Comparison of ENCODE assay signal across 24 mouse cellular contexts in the genomic region with DNA sequence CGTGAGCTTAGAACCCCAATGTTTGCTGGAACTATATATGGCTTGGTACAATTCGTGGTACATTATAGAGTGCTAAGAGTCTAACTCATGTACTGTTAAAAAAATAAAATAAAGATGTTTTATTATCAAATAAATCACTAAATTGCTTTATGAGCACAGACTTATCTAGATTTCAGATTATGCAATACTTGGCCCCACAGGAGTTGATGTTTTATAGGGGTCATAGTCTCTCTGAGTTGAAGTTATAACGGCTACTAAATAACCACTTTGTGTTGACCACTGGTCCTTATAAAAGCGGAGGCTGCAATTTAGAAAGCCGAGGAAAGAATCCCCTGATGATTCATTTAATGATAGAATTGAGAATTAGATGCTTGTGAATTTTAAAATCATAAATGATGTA.
"Had no signal": no experiment of that assay in that cellular context is flagged by ENCODE, and none has a peak within 500 bp of the region (broad histone marks: within the 10 kb centered on the region; RNA-seq: fewer than 3 reads in every experiment).

No protein-coding gene starts in this region.

- H3K4me1 ChIP-seq: heart, embryonic 13.5 days; heart, embryonic 15.5 days; hindbrain, embryonic 13.5 days; hindbrain, embryonic 15.5 days; kidney, embryonic 15.5 days; limb, embryonic 13.5 days; limb, embryonic 15.5 days; liver, embryonic 12.5 days had no signal

- DNase-seq: gastrocnemius, postnatal 14 days; gastrocnemius, postnatal 36 days; heart, adult 11 months; heart, adult 2 months; heart, postnatal 14 days; heart, postnatal 36 days; kidney, adult 18-20 months; kidney, adult 8-10 months; kidney, postnatal 10 days; kidney, postnatal 36 days; layer of hippocampus, adult 9-11 months; layer of hippocampus, postnatal 36 days; left cerebral cortex, postnatal 4 days had no signal

- H3K4me3 ChIP-seq: heart, adult 2 months; heart, embryonic 13.5 days; heart, embryonic 15.5 days; hindbrain, embryonic 13.5 days; hindbrain, embryonic 15.5 days; kidney, embryonic 15.5 days; limb, embryonic 13.5 days; limb, embryonic 15.5 days; liver, embryonic 12.5 days had no signal

- H3K27me3 ChIP-seq: heart, embryonic 13.5 days; heart, embryonic 15.5 days; hindbrain, embryonic 13.5 days; hindbrain, embryonic 15.5 days; kidney, embryonic 15.5 days; limb, embryonic 13.5 days; limb, embryonic 15.5 days; liver, embryonic 12.5 days had no signal

- H3K9me3 ChIP-seq: heart, embryonic 13.5 days; heart, embryonic 15.5 days; hindbrain, embryonic 13.5 days; hindbrain, embryonic 15.5 days; kidney, embryonic 15.5 days; limb, embryonic 13.5 days; limb, embryonic 15.5 days; liver, embryonic 12.5 days had no signal

- H3K27ac ChIP-seq: heart, adult 2 months; heart, embryonic 13.5 days; heart, embryonic 15.5 days; hindbrain, embryonic 13.5 days; hindbrain, embryonic 15.5 days; hindbrain, postnatal 0 days; kidney, embryonic 15.5 days; limb, embryonic 13.5 days; limb, embryonic 15.5 days; liver, embryonic 12.5 days; liver, embryonic 14.5 days had no signal

- ATAC-seq: hindbrain, postnatal 0 days; liver, embryonic 12.5 days had no signal

- H3K36me3 ChIP-seq: heart, embryonic 13.5 days; heart, embryonic 15.5 days; hindbrain, embryonic 13.5 days; hindbrain, embryonic 15.5 days; kidney, embryonic 15.5 days; limb, embryonic 13.5 days; limb, embryonic 15.5 days; liver, embryonic 12.5 days had no signal

- H3K9ac ChIP-seq: heart, embryonic 13.5 days; heart, embryonic 15.5 days; hindbrain, embryonic 13.5 days; hindbrain, embryonic 15.5 days; kidney, embryonic 15.5 days; limb, embryonic 13.5 days; limb, embryonic 15.5 days; liver, embryonic 12.5 days; liver, embryonic 14.5 days had no signal

- H3K4me2 ChIP-seq: heart, embryonic 11.5 days; heart, embryonic 13.5 days; heart, embryonic 15.5 days; hindbrain, embryonic 13.5 days; hindbrain, embryonic 15.5 days; kidney, embryonic 15.5 days; limb, embryonic 13.5 days; limb, embryonic 15.5 days; liver, embryonic 12.5 days had no signal
